Mouse (Mus musculus) cerebellum, adult 2 months (tissue): ENCODE measurements around the gene Lrrc1.

Experiments
- CTCF ChIP-seq: fragments of 200-500 bp; IDR thresholded peaks from 2 replicates; pipeline ENCODE4 v1.5.1; 2011; ENCODE audit warnings: low read depth, mild to moderate bottlenecking, control low read depth, low read length, moderate library complexity, borderline replicate concordance; ENCODE audit not compliant: insufficient read depth
- POLR2A ChIP-seq: fragments of 200-500 bp; IDR thresholded peaks from 2 replicates; pipeline ENCODE4 v1.6.1; 2011; ENCODE audit warnings: low read length, control low read depth, borderline replicate concordance; ENCODE audit not compliant: insufficient read depth

- TF ChIP-seq POLR2A, result no peak
- TF ChIP-seq CTCF, result no peak
These were observed 50.4 kb downstream of the Lrrc1 start for GRCm38 (mm10) chr9:77494307-77494706.
